In the genomic region with DNA sequence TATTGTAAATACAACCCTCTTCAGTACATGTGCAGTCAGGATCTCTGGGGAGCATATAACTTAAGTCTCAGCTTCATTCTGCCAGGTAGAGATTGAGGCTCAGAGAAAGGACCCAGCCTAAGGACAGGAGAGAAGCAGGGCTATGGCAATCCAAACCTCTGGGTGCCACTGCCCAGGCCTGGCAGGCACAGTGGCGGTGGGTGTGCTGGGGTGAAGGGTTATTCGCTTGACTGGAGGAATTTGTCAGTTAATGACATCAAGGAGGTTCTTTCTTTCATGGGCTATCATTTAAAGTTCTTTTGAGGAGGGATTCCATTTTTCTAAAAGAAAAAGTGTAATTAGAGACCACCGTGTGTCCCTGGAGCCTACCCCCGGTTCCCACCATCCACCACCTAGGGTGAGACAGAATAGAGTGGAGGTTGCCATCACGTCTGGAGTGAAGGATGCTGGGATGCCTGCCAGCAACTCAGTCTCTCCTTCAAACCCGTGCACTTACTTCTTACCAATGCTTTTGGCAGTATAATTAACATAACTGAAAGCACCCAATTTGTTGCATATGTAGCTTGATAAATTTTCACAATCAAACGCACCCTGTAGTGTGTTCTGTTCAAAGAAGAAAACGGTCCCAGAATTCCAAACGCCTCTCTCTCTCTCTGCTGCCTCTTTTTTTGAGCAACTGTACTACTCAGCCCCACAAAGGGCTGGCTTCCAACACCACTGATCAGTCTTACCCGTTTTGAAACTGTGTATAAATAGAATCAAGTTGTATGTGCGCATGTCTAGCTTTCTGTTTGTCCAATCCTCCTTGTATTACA, we compare ENCODE assay signal across 11 mouse cellular contexts. TPM values are rescaled to one million over a fixed set of nuclear protein-coding genes. Genes with fewer than 3 reads are reported as not detected.
DNase-seq lines count a peak whose midpoint lies in the region; ATAC-seq lines count a peak whose summit lies in the region.
"Had no signal": no experiment of that assay in that cellular context is flagged by ENCODE, and none has a peak within 500 bp of the region (broad histone marks: within the 10 kb centered on the region; RNA-seq: fewer than 3 reads in every experiment).

No protein-coding gene starts in this region.

- H3K36me3 ChIP-seq in heart, embryonic 14.5 days (ENCODE audit: control insufficient read depth, insufficient read depth, low read length) = no peaks in the 10 kb centered on the region
- no peaks in the 10 kb centered on the region for H3K36me3 ChIP-seq in midbrain, embryonic 12.5 days
- H3K36me3 ChIP-seq in midbrain, embryonic 11.5 days (ENCODE audit: control insufficient read depth, insufficient read depth, low read length) = no peaks in the 10 kb centered on the region
- H3K36me3 ChIP-seq in forebrain, embryonic 11.5 days (ENCODE audit: control insufficient read depth, insufficient read depth, low read length) = no peaks in the 10 kb centered on the region
- H3K36me3 ChIP-seq in intestine, embryonic 16.5 days (ENCODE audit: control insufficient read depth, insufficient read depth, low read length) = no peaks in the 10 kb centered on the region
- H3K36me3 ChIP-seq: heart, embryonic 15.5 days; liver, embryonic 15.5 days had no signal

- H3K9ac ChIP-seq in heart, embryonic 14.5 days (ENCODE audit: low read length) = 0 out of 2 replicates have a peak overlapping the region, but pooled peaks have one; percentile 13
- H3K9ac ChIP-seq in midbrain, embryonic 12.5 days (replicated peaks) = no peak overlapping the region
- no peak overlapping the region for H3K9ac ChIP-seq in midbrain, embryonic 11.5 days (ENCODE audit: low read length)
- no peak overlapping the region for H3K9ac ChIP-seq in forebrain, embryonic 11.5 days (ENCODE audit: low read length)
- H3K9ac ChIP-seq in intestine, embryonic 16.5 days (ENCODE audit: low read depth, low read length) = no peak overlapping the region
- H3K9ac ChIP-seq: heart, embryonic 15.5 days; liver, embryonic 15.5 days had no signal

- peaks cover 4 to 5% of the 10 kb centered on the region in 2 experiments; a peak in 1 of 4 replicates for H3K4me1 ChIP-seq in heart, embryonic 14.5 days (ENCODE audit: control insufficient read depth in 2 of 2, insufficient read depth in 2 of 2, low read length in 2 of 2)
- peaks cover 4% of the 10 kb centered on the region; the same call in 1 of the 2 replicates for H3K4me1 ChIP-seq in midbrain, embryonic 12.5 days
- no peaks in the 10 kb centered on the region for H3K4me1 ChIP-seq in midbrain, embryonic 11.5 days (ENCODE audit: control insufficient read depth, insufficient read depth, low read length)
- H3K4me1 ChIP-seq in forebrain, embryonic 11.5 days (replicated peaks; ENCODE audit: control insufficient read depth, insufficient read depth, low read length) = peaks cover 2% of the 10 kb centered on the region; the same call in 1 of the 2 replicates
- H3K4me1 ChIP-seq in intestine, embryonic 16.5 days (ENCODE audit: control insufficient read depth, insufficient read depth, low read length) = no peaks in the 10 kb centered on the region; the same call in 1 of the 2 replicates
- H3K4me1 ChIP-seq: liver, embryonic 15.5 days had no signal

- no peaks in the 10 kb centered on the region; the same call in 1 of the 2 replicates for H3K9me3 ChIP-seq in heart, embryonic 14.5 days (ENCODE audit: control insufficient read depth, low read length)
- 0 out of 2 replicates have a peak, but pooled peaks cover 6% of the 10 kb centered on the region for H3K9me3 ChIP-seq in midbrain, embryonic 12.5 days
- H3K9me3 ChIP-seq in midbrain, embryonic 11.5 days (ENCODE audit: control insufficient read depth, low read length) = no peaks in the 10 kb centered on the region
- H3K9me3 ChIP-seq in forebrain, embryonic 11.5 days (ENCODE audit: control insufficient read depth, low read length) = no peaks in the 10 kb centered on the region
- H3K9me3 ChIP-seq in intestine, embryonic 16.5 days (ENCODE audit: control insufficient read depth, low read length) = no peaks in the 10 kb centered on the region
- H3K9me3 ChIP-seq: heart, embryonic 15.5 days; liver, embryonic 15.5 days had no signal

- DNase-seq in heart, adult 11 months = no peak
- DNase-seq in midbrain, embryonic 11.5 days (ENCODE audit: low spot score, missing footprints) = no peak
- DNase-seq in forebrain, embryonic 11.5 days (ENCODE audit: low spot score) = peak; percentile 70
- peak; percentile 45 for DNase-seq in retina, embryonic 14.5 days (ENCODE audit: low spot score)
- DNase-seq in thymus, postnatal 14 days = no peak

- H3K27ac ChIP-seq in heart, embryonic 14.5 days (replicated peaks in 1 of 2; ENCODE audit: control insufficient read depth in 1 of 2, insufficient read depth in 1 of 2, low read depth in 2 of 2, low read length in 2 of 2) = peak overlapping the region in 1 of 2 experiments; percentile 51; a peak in 2 of 4 replicates
- no peak overlapping the region for H3K27ac ChIP-seq in midbrain, embryonic 12.5 days (replicated peaks)
- H3K27ac ChIP-seq in midbrain, embryonic 11.5 days (ENCODE audit: low read depth, low read length) = no peak overlapping the region
- no peak overlapping the region for H3K27ac ChIP-seq in forebrain, embryonic 11.5 days (ENCODE audit: low read depth, low read length)
- no peak overlapping the region for H3K27ac ChIP-seq in intestine, embryonic 16.5 days (ENCODE audit: low read length)
- H3K27ac ChIP-seq: heart, embryonic 15.5 days; kidney, postnatal 0 days; liver, embryonic 15.5 days had no signal

- H3K27me3 ChIP-seq in heart, embryonic 14.5 days (ENCODE audit: control insufficient read depth, insufficient read depth, low read length) = no peaks in the 10 kb centered on the region
- H3K27me3 ChIP-seq in midbrain, embryonic 12.5 days = peaks cover 16% of the 10 kb centered on the region; the same call in 1 of the 2 replicates
- H3K27me3 ChIP-seq in midbrain, embryonic 11.5 days (ENCODE audit: control insufficient read depth, insufficient read depth, low read length) = no peaks in the 10 kb centered on the region
- H3K27me3 ChIP-seq in forebrain, embryonic 11.5 days (ENCODE audit: control insufficient read depth, insufficient read depth, low read length) = no peaks in the 10 kb centered on the region
- H3K27me3 ChIP-seq in intestine, embryonic 16.5 days (replicated peaks; ENCODE audit: control insufficient read depth, insufficient read depth, low read length) = no peaks in the 10 kb centered on the region
- H3K27me3 ChIP-seq: heart, embryonic 15.5 days; liver, embryonic 15.5 days had no signal

- no peak overlapping the region for H3K4me3 ChIP-seq in heart, embryonic 14.5 days (ENCODE audit: control insufficient read depth in 1 of 2, insufficient read depth in 1 of 2, low read depth in 1 of 2, low read length in 2 of 2)
- no peak overlapping the region for H3K4me3 ChIP-seq in midbrain, embryonic 12.5 days
- H3K4me3 ChIP-seq in midbrain, embryonic 11.5 days (ENCODE audit: low read depth, low read length) = no peak overlapping the region
- no peak overlapping the region for H3K4me3 ChIP-seq in forebrain, embryonic 11.5 days (ENCODE audit: low read depth, low read length)
- no peak overlapping the region for H3K4me3 ChIP-seq in intestine, embryonic 16.5 days (ENCODE audit: low read length)
- H3K4me3 ChIP-seq: heart, embryonic 15.5 days; liver, embryonic 15.5 days had no signal

- ATAC-seq in heart, embryonic 14.5 days (ENCODE audit: insufficient number of reproducible peaks, insufficient read depth, low FRiP score, low read depth) = no peak
- peak; percentile 83 for ATAC-seq in midbrain, embryonic 12.5 days (ENCODE audit: low FRiP score, low read depth)
- no peak for ATAC-seq in midbrain, embryonic 11.5 days (ENCODE audit: low FRiP score)
- peak; percentile 91 for ATAC-seq in forebrain, embryonic 11.5 days (replicated peaks; ENCODE audit: low FRiP score)
- ATAC-seq in intestine, embryonic 16.5 days = no peak

- 0 out of 2 replicates have a peak overlapping the region, but pooled peaks have one; percentile 9 for H3K4me2 ChIP-seq in heart, embryonic 14.5 days (ENCODE audit: low read length)
- H3K4me2 ChIP-seq in midbrain, embryonic 12.5 days (replicated peaks) = no peak overlapping the region
- H3K4me2 ChIP-seq in midbrain, embryonic 11.5 days = no peak overlapping the region
- H3K4me2 ChIP-seq in forebrain, embryonic 11.5 days (ENCODE audit: low read depth, low read length, severe bottlenecking) = no peak overlapping the region
- no peak overlapping the region for H3K4me2 ChIP-seq in intestine, embryonic 16.5 days (ENCODE audit: low read depth, low read length)
- H3K4me2 ChIP-seq: heart, embryonic 15.5 days; liver, embryonic 15.5 days had no signal

- WGBS in heart, embryonic 14.5 days = 53% methylated on average over 11 of the region's 11 CpGs
- WGBS in midbrain, embryonic 12.5 days = 49% methylated on average over 11 of the region's 11 CpGs
- 52% methylated on average over 11 of the region's 11 CpGs for WGBS in midbrain, embryonic 11.5 days
- 28% methylated on average over 11 of the region's 11 CpGs for WGBS in forebrain, embryonic 11.5 days
- WGBS in intestine, embryonic 16.5 days = 59% methylated on average over 11 of the region's 11 CpGs

RNA-seq across cellular contexts. Expression of a gene that starts 27.1 kb away (rescaled TPM):
- polyA plus RNA-seq in heart, embryonic 14.5 days (2014; fragmentation: Nextera tagmentation; extraction: Ambion mirVana) = 12.5 and 20.2 TPM in 2 replicates
- polyA plus RNA-seq in midbrain, embryonic 12.5 days (2016; fragmentation: Nextera tagmentation; extraction: Ambion mirVana) = 4.1 and 6.6 TPM in 2 replicates
- polyA plus RNA-seq in midbrain, embryonic 11.5 days (2014; fragmentation: Nextera tagmentation; extraction: Ambion mirVana) = 5.0 and 5.5 TPM in 2 replicates
- polyA plus RNA-seq in forebrain, embryonic 11.5 days (2014; fragmentation: Nextera tagmentation; extraction: Ambion mirVana) = 9.4 and 10.0 TPM in 2 replicates
- polyA plus RNA-seq in intestine, embryonic 16.5 days (2015; fragmentation: Nextera tagmentation; extraction: Ambion mirVana) = 18.3 and 18.7 TPM in 2 replicates

Comparison
In these comparisons a context has a peak if more than half of its experiments do, and no peak if none do; other contexts are left out.
1. ATAC-seq: peak in midbrain, embryonic 12.5 days (single experiment) and forebrain, embryonic 11.5 days (single experiment); none in heart, embryonic 14.5 days (single experiment), midbrain, embryonic 11.5 days (single experiment) and intestine, embryonic 16.5 days (single experiment).
2. DNase-seq: peak in forebrain, embryonic 11.5 days (single experiment) and retina, embryonic 14.5 days (single experiment); none in heart, adult 11 months (single experiment), midbrain, embryonic 11.5 days (single experiment) and thymus, postnatal 14 days (single experiment).